11 mouse cellular contexts compared by ENCODE assay signal in genomic region chr4:138457091-138457490, GRCm38 (mm10). TPM values are rescaled to one million over a fixed set of nuclear protein-coding genes. Genes with fewer than 3 reads are reported as not detected.
DNase-seq lines count a peak whose midpoint lies in the region; ATAC-seq and TF ChIP-seq lines count a peak whose summit lies in the region.
"Had no signal": no experiment of that assay in that cellular context is flagged by ENCODE, and none has a peak within 500 bp of the region (broad histone marks: within the 10 kb centered on the region; RNA-seq: fewer than 3 reads in every experiment).

No protein-coding gene starts in this region.

- no peak for TF ChIP-seq CTCF in kidney, adult 2 months (conservative IDR thresholded peaks at IDR 0.05; ENCODE audit: insufficient read depth, insufficient read length, low read depth, low read length)
- TF ChIP-seq CTCF in stomach, postnatal 0 days (IDR thresholded peaks at IDR 0.05; ENCODE audit: low read depth) = no peak
- no peak for TF ChIP-seq CTCF in liver, postnatal 0 days (IDR thresholded peaks at IDR 0.05; ENCODE audit: low read depth)

- TF ChIP-seq EP300 in stomach, postnatal 0 days (optimal IDR thresholded peaks at IDR 0.05) = no peak
- 0 out of 2 replicates have a peak, but pooled peaks have one; percentile 19 for TF ChIP-seq EP300 in liver, postnatal 0 days (IDR thresholded peaks at IDR 0.05; ENCODE audit: low read depth)

- H3K9me3 ChIP-seq in stomach, embryonic 16.5 days (replicated peaks; ENCODE audit: control insufficient read depth, low read length) = no peaks in the 10 kb centered on the region
- no peaks in the 10 kb centered on the region for H3K9me3 ChIP-seq in stomach, postnatal 0 days (ENCODE audit: control insufficient read depth, low read length)
- no peaks in the 10 kb centered on the region for H3K9me3 ChIP-seq in liver, postnatal 0 days (ENCODE audit: low read length)

- no peak overlapping the region for H3K4me3 ChIP-seq in kidney, adult 2 months (ENCODE audit: insufficient read depth, low read depth, low read length)
- no peak overlapping the region for H3K4me3 ChIP-seq in stomach, embryonic 16.5 days (replicated peaks; ENCODE audit: low read length)
- H3K4me3 ChIP-seq in stomach, postnatal 0 days (ENCODE audit: low read depth, low read length) = no peak overlapping the region
- no peak overlapping the region for H3K4me3 ChIP-seq in liver, postnatal 0 days (ENCODE audit: low read depth, low read length)

- ATAC-seq in stomach, embryonic 16.5 days (ENCODE audit: insufficient read depth, low FRiP score) = no peak
- ATAC-seq in stomach, postnatal 0 days (ENCODE audit: low FRiP score, low TSS enrichment) = no peak
- no peak for ATAC-seq in liver, postnatal 0 days

- H3K27me3 ChIP-seq in kidney, adult 2 months (replicated peaks; ENCODE audit: control insufficient read depth, insufficient read depth, low read length) = no peaks in the 10 kb centered on the region
- no peaks in the 10 kb centered on the region for H3K27me3 ChIP-seq in stomach, embryonic 16.5 days (ENCODE audit: control insufficient read depth, insufficient read depth, low read length)
- no peaks in the 10 kb centered on the region for H3K27me3 ChIP-seq in stomach, postnatal 0 days (ENCODE audit: control insufficient read depth, insufficient read depth, low read length)
- H3K27me3 ChIP-seq in liver, postnatal 0 days (ENCODE audit: insufficient read depth, low read length) = peaks cover 37% of the 10 kb centered on the region

- peak overlapping the region; percentile 87; the same call in 1 of the 2 replicates for H3K4me2 ChIP-seq in stomach, embryonic 16.5 days (ENCODE audit: low read depth, low read length)
- no peak overlapping the region for H3K4me2 ChIP-seq in stomach, postnatal 0 days (replicated peaks; ENCODE audit: low read depth)
- peak overlapping the region; percentile 71 for H3K4me2 ChIP-seq in liver, postnatal 0 days (ENCODE audit: low read depth, low read length)

- H3K27ac ChIP-seq in kidney, adult 2 months (ENCODE audit: insufficient read depth, low read depth, low read length) = no peak overlapping the region
- no peak overlapping the region for H3K27ac ChIP-seq in stomach, embryonic 16.5 days (ENCODE audit: low read length)
- H3K27ac ChIP-seq in stomach, postnatal 0 days (replicated peaks) = no peak overlapping the region
- H3K27ac ChIP-seq in liver, postnatal 0 days (ENCODE audit: low read depth) = peak overlapping the region; percentile 66

- TF ChIP-seq POLR2A in kidney, adult 2 months (IDR thresholded peaks at IDR 0.05; ENCODE audit: low read depth, low read length) = no peak

- peaks cover 39% of the 10 kb centered on the region for H3K4me1 ChIP-seq in kidney, adult 2 months (ENCODE audit: control insufficient read depth, insufficient read depth, low read length)
- H3K4me1 ChIP-seq in stomach, embryonic 16.5 days (ENCODE audit: control insufficient read depth, insufficient read depth, low read length) = peaks cover 32% of the 10 kb centered on the region
- H3K4me1 ChIP-seq in stomach, postnatal 0 days (replicated peaks; ENCODE audit: control insufficient read depth, insufficient read depth) = peaks cover 3% of the 10 kb centered on the region; the same call in 1 of the 2 replicates
- H3K4me1 ChIP-seq in liver, postnatal 0 days (ENCODE audit: insufficient read depth) = peaks cover 26% of the 10 kb centered on the region

- intact Hi-C loops in heart, postnatal 25 days (cut with DNase I) = no loop called here

- DNase-seq in kidney, adult 2 months = peak; percentile 40
- DNase-seq in kidney, adult 8-10 months = no peak
- no peak for DNase-seq in stomach, postnatal 0 days (ENCODE audit: low spot score)
- no peak for DNase-seq in liver, postnatal 0 days
- DNase-seq in heart, postnatal 25 days (ENCODE audit: low spot score) = no peak
- no peak for DNase-seq in urinary bladder, adult 2 months (ENCODE audit: low spot score)
- no peak for DNase-seq in frontal cortex, postnatal 25 days (ENCODE audit: low spot score in 2 of 2)
- DNase-seq: heart, postnatal 14 days; right cerebral cortex, postnatal 25 days; thymus, adult 2 months had no signal

- H3K36me3 ChIP-seq in kidney, adult 2 months (ENCODE audit: control insufficient read depth, insufficient read depth, low read length) = no peaks in the 10 kb centered on the region
- no peaks in the 10 kb centered on the region for H3K36me3 ChIP-seq in stomach, embryonic 16.5 days (ENCODE audit: control insufficient read depth, insufficient read depth, low read length)
- H3K36me3 ChIP-seq in stomach, postnatal 0 days (ENCODE audit: control insufficient read depth, insufficient read depth, low read length) = no peaks in the 10 kb centered on the region
- no peaks in the 10 kb centered on the region for H3K36me3 ChIP-seq in liver, postnatal 0 days (replicated peaks; ENCODE audit: insufficient read depth, low read length)

- no peak overlapping the region for H3K9ac ChIP-seq in stomach, embryonic 16.5 days (ENCODE audit: low read length)
- H3K9ac ChIP-seq in stomach, postnatal 0 days (ENCODE audit: low read length) = no peak overlapping the region
- no peak overlapping the region for H3K9ac ChIP-seq in liver, postnatal 0 days (replicated peaks)

- 30% methylated on average over 4 of the region's 4 CpGs for WGBS in kidney, adult 2 months
- WGBS in stomach, embryonic 16.5 days = 35% methylated on average over 4 of the region's 4 CpGs
- WGBS in stomach, postnatal 0 days = 32% methylated on average over 4 of the region's 4 CpGs
- 26% methylated on average over 4 of the region's 4 CpGs for WGBS in liver, postnatal 0 days (ENCODE audit: insufficient replicate concordance)

RNA-seq across cellular contexts. Expression of gene Camk2n1, which starts 3.0 kb away (rescaled TPM):
- polyA plus RNA-seq in kidney, adult 2 months (2012; rRNA removed) = 39.6 and 40.1 TPM in 2 replicates
- 2.8 and 3.2 TPM in 2 replicates for polyA plus RNA-seq in stomach, embryonic 16.5 days (2015; fragmentation: Nextera tagmentation; extraction: Ambion mirVana)
- polyA plus RNA-seq in stomach, postnatal 0 days (2015; fragmentation: Nextera tagmentation; extraction: Ambion mirVana) = 4.5 and 4.8 TPM in 2 replicates
- polyA plus RNA-seq in liver, postnatal 0 days (2015; fragmentation: Nextera tagmentation; extraction: Ambion mirVana) = 5.5 and 6.1 TPM in 2 replicates
- total RNA-seq in heart, postnatal 25 days (2021) = 10 to 100 TPM in 1 of 2 experiments, 1 to 10 TPM in 1; 9.6 to 11.2 TPM
- 20.1 and 23.5 TPM in 2 replicates for polyA plus RNA-seq in urinary bladder, adult 2 months (2012; rRNA removed)

RNA-seq across cellular contexts. Expression of gene Mul1, which starts 22.6 kb away (rescaled TPM):
- 31.3 and 31.8 TPM in 2 replicates for polyA plus RNA-seq in kidney, adult 2 months (2012; rRNA removed)
- polyA plus RNA-seq in stomach, embryonic 16.5 days (2015; fragmentation: Nextera tagmentation; extraction: Ambion mirVana) = 18.6 and 22.2 TPM in 2 replicates
- 17.1 and 18.7 TPM in 2 replicates for polyA plus RNA-seq in stomach, postnatal 0 days (2015; fragmentation: Nextera tagmentation; extraction: Ambion mirVana)
- 17.5 and 20.0 TPM in 2 replicates for polyA plus RNA-seq in liver, postnatal 0 days (2015; fragmentation: Nextera tagmentation; extraction: Ambion mirVana)
- total RNA-seq in heart, postnatal 25 days (2021) = 10 to 100 TPM; 68.1 to 79.0 TPM
- 12.9 and 17.8 TPM in 2 replicates for polyA plus RNA-seq in urinary bladder, adult 2 months (2012; rRNA removed)
